Mouse (Mus musculus) limb, embryonic 15.5 days (tissue): ENCODE results near the gene Hecw2. TPM values are rescaled to one million over a fixed set of nuclear protein-coding genes. Genes with fewer than 3 reads are reported as not detected.

Experiments used
- ATAC-seq: fragments of 200-750 bp; cut with Nextera tagmentation; 2 replicates; pipeline ENCODE4 v1.8.0; 2017; ENCODE audit warnings: low read depth, moderate TSS enrichment; ENCODE audit not compliant: insufficient number of reproducible peaks, low FRiP score, low TSS enrichment
- H3K27ac ChIP-seq: fragments of 300-500 bp; sonication (generic); 2 replicates; pipeline ENCODE4 v1.5.1; 2015; ENCODE audit warnings: moderate library complexity, mild to moderate bottlenecking, inconsistent platforms
- H3K27me3 ChIP-seq: fragments of 300-500 bp; sonication (generic); 2 replicates; pipeline ENCODE4 v1.6.1; 2015; ENCODE audit warnings: inconsistent platforms
- H3K36me3 ChIP-seq: fragments of 300-500 bp; sonication (generic); 2 replicates; pipeline ENCODE4 v1.6.1; 2015; ENCODE audit warnings: inconsistent platforms
- H3K4me1 ChIP-seq: fragments of 300-500 bp; sonication (generic); 2 replicates; pipeline ENCODE4 v1.6.1; 2015; ENCODE audit warnings: inconsistent platforms
- H3K4me2 ChIP-seq: fragments of 300-500 bp; sonication (generic); 2 replicates; pipeline ENCODE4 v1.6.1; 2015; ENCODE audit warnings: mild to moderate bottlenecking, inconsistent platforms
- H3K4me3 ChIP-seq: fragments of 300-500 bp; sonication (generic); 2 replicates; pipeline ENCODE4 v1.5.1; 2015; ENCODE audit warnings: mild to moderate bottlenecking, inconsistent platforms
- H3K9ac ChIP-seq: fragments of 300-500 bp; sonication (generic); 2 replicates; pipeline ENCODE4 v1.6.1; 2015; ENCODE audit warnings: inconsistent platforms
- H3K9me3 ChIP-seq: fragments of 300-500 bp; sonication (generic); 2 replicates; pipeline ENCODE4 v1.6.1; 2016; ENCODE audit warnings: inconsistent platforms
- WGBS: fragments of 180-500 bp; shearing (Covaris S2); methylation state at CpG from one replicate; pipeline ENCODE4 v1.1.7; 2015; 5-methylcytosine and 5-hydroxymethylcytosine counted together
- polyA plus RNA-seq: library from polyadenylated mRNA; unstranded; fragments of >200 nt; fragmentation: Nextera tagmentation; extraction: Ambion mirVana; gene quantifications from 2 replicates; pipeline ENCODE4 v1.2.1, GENCODE M21; 2015

Hecw2 gene
- polyA plus RNA-seq, 1 experiment from 2014 or later = 4.4 TPM

DNA sequence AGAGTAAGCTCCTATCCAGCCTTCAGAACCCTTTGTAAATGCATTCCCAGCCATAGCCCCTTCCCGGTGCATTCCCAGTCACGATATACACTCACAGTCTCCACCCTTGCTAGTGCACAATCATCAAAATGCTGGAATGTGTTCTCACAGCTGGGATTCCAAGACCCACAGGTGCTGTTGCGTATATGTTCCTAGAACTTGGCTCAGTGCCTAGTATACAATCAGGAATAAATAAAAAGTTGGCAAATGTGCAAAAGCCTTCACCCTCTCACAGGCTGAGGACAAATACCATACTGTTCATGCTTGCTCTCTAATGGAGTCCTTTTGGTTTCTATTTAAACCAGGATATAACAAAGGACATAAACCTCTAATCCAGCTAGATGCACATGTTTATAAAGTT lies 283.1 kb downstream of the Hecw2 start:
- H3K27ac ChIP-seq = no peak overlapping the region
- H3K36me3 ChIP-seq = no peaks in the 10 kb centered on the region
- H3K4me3 ChIP-seq = no peak overlapping the region
- WGBS = 24% methylated on average over 3 of the region's 3 CpGs
- no peak overlapping the region for H3K4me2 ChIP-seq
- no peak overlapping the region for H3K9ac ChIP-seq
- no peaks in the 10 kb centered on the region for H3K27me3 ChIP-seq
- no peak; the same call in 1 of the 2 replicates for ATAC-seq
- H3K4me1 ChIP-seq = peaks cover 4% of the 10 kb centered on the region; the same call in 1 of the 2 replicates
- H3K9me3 ChIP-seq = no peaks in the 10 kb centered on the region

DNA sequence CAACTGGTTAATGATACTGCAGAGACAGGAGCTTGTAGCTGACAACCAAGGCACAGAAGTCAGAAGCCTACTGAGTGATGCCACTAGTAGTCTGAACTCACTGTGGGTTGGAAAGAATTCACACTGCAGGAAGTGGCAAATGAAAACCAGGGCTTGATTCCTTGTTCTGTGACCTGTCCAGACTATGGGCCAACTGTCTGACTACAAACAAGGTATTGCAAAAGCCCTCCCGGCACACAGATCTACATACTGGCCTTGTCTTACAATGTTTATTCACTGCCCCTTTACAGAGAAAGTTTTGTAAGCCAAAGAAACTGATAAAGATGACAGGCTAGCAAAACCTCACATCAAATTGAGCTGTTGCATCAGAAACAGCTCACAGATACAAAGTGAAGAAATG lies 284.7 kb downstream of the Hecw2 start:
- no peak for ATAC-seq
- WGBS = 55% methylated on average over 1 of the region's 1 CpGs
- H3K36me3 ChIP-seq = no peaks in the 10 kb centered on the region
- no peak overlapping the region for H3K9ac ChIP-seq
- H3K27me3 ChIP-seq = no peaks in the 10 kb centered on the region
- no peaks in the 10 kb centered on the region for H3K9me3 ChIP-seq
- H3K4me2 ChIP-seq = no peak overlapping the region
- no peak overlapping the region for H3K27ac ChIP-seq
- peaks cover 4% of the 10 kb centered on the region; the same call in 1 of the 2 replicates for H3K4me1 ChIP-seq
- no peak overlapping the region for H3K4me3 ChIP-seq

GRCm38 (mm10) chr1:53909118-53909517 lies 285.9 kb downstream of the Hecw2 start:
- Histone ChIP-seq H3K27ac (no peak overlapping the region), H3K9me3 (no peaks in the 10 kb centered on the region), H3K36me3 (no peaks in the 10 kb centered on the region), H3K4me3 (no peak overlapping the region), H3K4me1 (peaks cover 4% of the 10 kb centered on the region; the same call in 1 of the 2 replicates), H3K9ac (no peak overlapping the region), H3K27me3 (no peaks in the 10 kb centered on the region), H3K4me2 (no peak overlapping the region)
- no peak for ATAC-seq
- WGBS = 7% methylated on average over 3 of the region's 3 CpGs

- Histone ChIP-seq H3K9me3 (no peaks in the 10 kb centered on the region), H3K36me3 (0 out of 2 replicates have a peak, but pooled peaks cover 3% of the 10 kb centered on the region), H3K4me3 (no peak overlapping the region), H3K9ac (no peak overlapping the region), H3K27ac (no peak overlapping the region), H3K27me3 (no peaks in the 10 kb centered on the region), H3K4me1 (no peaks in the 10 kb centered on the region), H3K4me2 (no peak overlapping the region)
- ATAC-seq = no peak
- 35% methylated on average over 3 of the region's 3 CpGs for WGBS
Observed at GRCm38 (mm10) chr1:53906175-53906574, 288.8 kb downstream of the Hecw2 start.

DNA sequence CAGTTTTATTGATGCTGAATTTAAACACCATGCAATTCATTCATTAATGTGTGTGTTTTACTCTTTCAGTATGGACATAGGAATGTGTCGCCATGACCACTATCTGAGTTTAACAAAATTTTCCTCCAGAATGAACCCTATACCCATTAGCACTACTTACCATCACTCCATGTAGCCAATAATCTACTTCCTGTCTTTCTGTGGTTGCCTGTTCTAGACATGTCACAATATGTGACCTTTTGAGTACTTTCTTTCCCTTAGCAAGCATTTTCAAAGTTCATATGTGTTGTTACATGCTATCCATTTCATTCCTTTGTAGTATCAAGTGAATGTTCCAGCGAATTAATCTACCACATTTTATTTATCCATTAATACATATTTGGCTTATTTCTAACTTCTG lies 294.6 kb downstream of the Hecw2 start:
- no peak for ATAC-seq
- H3K4me3 ChIP-seq = no peak overlapping the region
- H3K9me3 ChIP-seq = no peaks in the 10 kb centered on the region
- H3K4me2 ChIP-seq = no peak overlapping the region
- no peaks in the 10 kb centered on the region for H3K4me1 ChIP-seq
- no peak overlapping the region for H3K27ac ChIP-seq
- no peak overlapping the region for H3K9ac ChIP-seq
- 0 out of 2 replicates have a peak, but pooled peaks cover 3% of the 10 kb centered on the region for H3K36me3 ChIP-seq
- no peaks in the 10 kb centered on the region for H3K27me3 ChIP-seq
- WGBS = 74% methylated on average over 2 of the region's 2 CpGs

DNA sequence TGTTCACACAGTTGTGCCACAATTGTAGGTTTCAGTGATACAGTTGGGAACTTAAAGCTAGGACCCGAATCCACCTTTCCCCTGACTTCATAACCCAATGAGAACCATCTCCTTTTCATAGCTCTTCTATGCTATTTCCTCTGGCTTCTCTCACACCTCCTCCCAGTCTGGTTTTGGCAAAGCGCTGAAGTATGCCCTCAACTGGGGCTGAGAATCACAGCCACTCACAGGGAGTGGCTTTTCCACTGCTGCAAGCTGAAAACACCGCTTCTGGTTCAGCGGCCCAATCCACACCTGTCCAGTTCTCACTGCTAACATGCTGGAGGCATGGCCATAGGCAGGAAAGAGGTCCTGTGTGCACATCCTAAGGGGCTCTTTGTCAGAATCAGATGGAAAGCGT lies 300.7 kb downstream of the Hecw2 start:
- H3K9ac ChIP-seq = no peak overlapping the region
- no peaks in the 10 kb centered on the region for H3K27me3 ChIP-seq
- no peaks in the 10 kb centered on the region for H3K9me3 ChIP-seq
- 78% methylated on average over 5 of the region's 5 CpGs for WGBS
- H3K27ac ChIP-seq = no peak overlapping the region
- H3K4me3 ChIP-seq = no peak overlapping the region
- no peaks in the 10 kb centered on the region for H3K36me3 ChIP-seq
- H3K4me1 ChIP-seq = peaks cover 4% of the 10 kb centered on the region; the same call in 1 of the 2 replicates
- ATAC-seq = no peak
- no peak overlapping the region for H3K4me2 ChIP-seq

DNA sequence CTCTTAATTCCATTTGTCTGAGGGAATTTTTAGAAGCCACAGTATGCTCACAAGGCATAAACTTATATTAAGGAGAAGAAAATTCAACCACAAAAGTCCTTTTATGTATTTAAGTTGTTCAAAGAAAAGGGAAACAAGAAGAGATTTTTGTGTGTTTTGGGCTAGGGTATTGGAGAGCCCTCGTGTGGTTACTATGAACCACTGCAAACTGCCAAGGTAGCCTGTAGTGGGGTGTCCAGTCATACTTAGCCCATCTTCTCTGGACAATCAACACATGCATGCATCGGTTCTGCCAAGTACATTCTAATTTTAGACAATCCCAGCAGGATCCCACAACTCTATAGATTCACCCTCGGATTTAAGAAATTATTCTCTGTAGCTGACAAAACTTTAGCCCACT lies 304.6 kb downstream of the Hecw2 start:
- Histone ChIP-seq H3K36me3 (no peaks in the 10 kb centered on the region), H3K9me3 (no peaks in the 10 kb centered on the region), H3K4me3 (no peak overlapping the region), H3K4me2 (no peak overlapping the region), H3K9ac (no peak overlapping the region), H3K27ac (no peak overlapping the region), H3K27me3 (no peaks in the 10 kb centered on the region), H3K4me1 (peaks cover 4% of the 10 kb centered on the region; the same call in 1 of the 2 replicates)
- 55% methylated on average over 3 of the region's 3 CpGs for WGBS
- no peak for ATAC-seq

DNA sequence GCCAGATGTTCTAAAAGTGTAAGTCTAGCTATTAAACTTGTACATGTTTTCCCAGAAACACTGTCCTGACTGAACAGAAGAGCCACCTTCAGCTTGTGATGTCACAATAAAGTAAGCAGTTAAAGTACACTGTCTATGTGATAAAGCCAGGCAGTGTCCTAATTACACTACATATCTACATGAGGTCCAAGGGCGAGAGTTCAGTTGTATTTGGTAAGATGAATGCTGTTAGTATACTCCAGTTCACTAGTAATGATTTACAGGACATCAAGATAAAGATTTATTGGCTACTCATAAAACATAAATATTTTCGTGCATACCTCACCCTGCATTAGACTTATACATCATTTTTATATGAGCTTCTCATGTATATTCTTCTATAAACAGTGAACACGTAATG lies 305.2 kb downstream of the Hecw2 start:
- H3K4me1 ChIP-seq = peaks cover 4% of the 10 kb centered on the region; the same call in 1 of the 2 replicates
- no peak overlapping the region for H3K4me2 ChIP-seq
- no peaks in the 10 kb centered on the region for H3K36me3 ChIP-seq
- H3K27me3 ChIP-seq = no peaks in the 10 kb centered on the region
- ATAC-seq = no peak
- no peak overlapping the region for H3K4me3 ChIP-seq
- no peak overlapping the region for H3K27ac ChIP-seq
- no peak overlapping the region for H3K9ac ChIP-seq
- H3K9me3 ChIP-seq = no peaks in the 10 kb centered on the region
- WGBS = 53% methylated on average over 3 of the region's 3 CpGs

DNA sequence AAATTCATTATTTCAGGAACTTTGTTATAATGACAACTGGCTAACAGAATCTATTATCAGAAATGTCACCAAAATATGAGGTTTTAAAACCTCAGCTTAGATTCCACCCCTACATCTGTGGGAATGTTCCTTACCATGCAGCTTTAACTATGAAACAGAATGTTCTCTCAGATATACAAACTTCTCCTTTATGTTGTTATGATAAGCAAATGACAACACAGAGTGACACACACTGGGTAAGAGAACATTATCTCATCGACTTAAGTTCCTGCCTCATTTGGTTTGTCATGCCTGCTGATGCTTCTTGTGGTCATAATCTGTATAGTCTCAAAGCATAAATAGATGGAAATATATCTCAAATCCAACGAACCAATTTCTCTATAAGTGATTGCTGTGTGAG lies 312.5 kb downstream of the Hecw2 start:
- Histone ChIP-seq H3K4me2 (no peak overlapping the region), H3K4me3 (no peak overlapping the region), H3K9me3 (no peaks in the 10 kb centered on the region), H3K9ac (no peak overlapping the region), H3K36me3 (no peaks in the 10 kb centered on the region), H3K27me3 (no peaks in the 10 kb centered on the region), H3K4me1 (no peaks in the 10 kb centered on the region), H3K27ac (no peak overlapping the region)
- ATAC-seq = no peak
- 79% methylated on average over 2 of the region's 2 CpGs for WGBS

- H3K36me3 ChIP-seq = no peaks in the 10 kb centered on the region
- H3K27ac ChIP-seq = no peak overlapping the region
- no peak for ATAC-seq
- no peaks in the 10 kb centered on the region for H3K9me3 ChIP-seq
- H3K4me3 ChIP-seq = no peak overlapping the region
- H3K4me1 ChIP-seq = no peaks in the 10 kb centered on the region
- H3K4me2 ChIP-seq = no peak overlapping the region
- 83% methylated on average over 5 of the region's 5 CpGs for WGBS
- no peaks in the 10 kb centered on the region for H3K27me3 ChIP-seq
- no peak overlapping the region for H3K9ac ChIP-seq
Observed at GRCm38 (mm10) chr1:53875919-53876318, 319.0 kb downstream of the Hecw2 start.

GRCm38 (mm10) chr1:53867316-53867715 lies 327.7 kb downstream of the Hecw2 start:
- WGBS = 91% methylated on average over 2 of the region's 2 CpGs
- Histone ChIP-seq H3K9ac (no peak overlapping the region), H3K4me3 (no peak overlapping the region), H3K4me1 (no peaks in the 10 kb centered on the region), H3K9me3 (no peaks in the 10 kb centered on the region), H3K27me3 (no peaks in the 10 kb centered on the region), H3K4me2 (no peak overlapping the region), H3K36me3 (no peaks in the 10 kb centered on the region), H3K27ac (no peak overlapping the region)
- no peak for ATAC-seq

- no peaks in the 10 kb centered on the region for H3K9me3 ChIP-seq
- H3K9ac ChIP-seq = no peak overlapping the region
- H3K4me2 ChIP-seq = no peak overlapping the region
- 42% methylated on average over 3 of the region's 3 CpGs for WGBS
- no peaks in the 10 kb centered on the region for H3K4me1 ChIP-seq
- H3K27ac ChIP-seq = no peak overlapping the region
- ATAC-seq = no peak
- no peaks in the 10 kb centered on the region for H3K36me3 ChIP-seq
- H3K4me3 ChIP-seq = no peak overlapping the region
- H3K27me3 ChIP-seq = no peaks in the 10 kb centered on the region
Observed at GRCm38 (mm10) chr1:53866374-53866902, 328.5 kb downstream of the Hecw2 start.

DNA sequence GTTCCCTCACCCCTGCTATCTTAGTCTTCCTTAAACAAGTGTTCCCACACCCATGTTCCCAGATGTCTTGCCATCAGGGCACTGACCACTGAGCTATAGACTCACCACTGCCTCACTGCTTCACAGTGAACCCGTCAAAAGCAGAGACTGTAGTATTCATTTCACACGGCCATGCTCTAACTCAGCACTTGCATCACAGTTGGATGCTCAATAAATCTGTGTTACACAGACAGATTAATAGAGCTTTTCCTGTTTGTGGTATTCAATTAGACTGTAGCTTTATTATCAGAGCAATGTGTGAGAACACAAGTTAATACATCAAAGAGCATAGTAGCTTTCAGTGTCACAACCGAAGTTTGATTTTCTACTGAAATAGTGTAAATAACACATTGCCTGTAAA lies 330.9 kb downstream of the Hecw2 start:
- H3K9me3 ChIP-seq = no peaks in the 10 kb centered on the region
- ATAC-seq = no peak
- H3K4me2 ChIP-seq = no peak overlapping the region
- WGBS = 37% methylated on average over 3 of the region's 3 CpGs
- H3K9ac ChIP-seq = no peak overlapping the region
- no peak overlapping the region for H3K4me3 ChIP-seq
- H3K4me1 ChIP-seq = no peaks in the 10 kb centered on the region
- no peak overlapping the region for H3K27ac ChIP-seq
- no peaks in the 10 kb centered on the region for H3K36me3 ChIP-seq
- H3K27me3 ChIP-seq = no peaks in the 10 kb centered on the region
